Mouse (Mus musculus): ENCODE data around the gene Gm12355.
A peak's percentile ranks its signal among the peaks of the same experiment; 100 is the strongest.

Gm12355 gene

DNA sequence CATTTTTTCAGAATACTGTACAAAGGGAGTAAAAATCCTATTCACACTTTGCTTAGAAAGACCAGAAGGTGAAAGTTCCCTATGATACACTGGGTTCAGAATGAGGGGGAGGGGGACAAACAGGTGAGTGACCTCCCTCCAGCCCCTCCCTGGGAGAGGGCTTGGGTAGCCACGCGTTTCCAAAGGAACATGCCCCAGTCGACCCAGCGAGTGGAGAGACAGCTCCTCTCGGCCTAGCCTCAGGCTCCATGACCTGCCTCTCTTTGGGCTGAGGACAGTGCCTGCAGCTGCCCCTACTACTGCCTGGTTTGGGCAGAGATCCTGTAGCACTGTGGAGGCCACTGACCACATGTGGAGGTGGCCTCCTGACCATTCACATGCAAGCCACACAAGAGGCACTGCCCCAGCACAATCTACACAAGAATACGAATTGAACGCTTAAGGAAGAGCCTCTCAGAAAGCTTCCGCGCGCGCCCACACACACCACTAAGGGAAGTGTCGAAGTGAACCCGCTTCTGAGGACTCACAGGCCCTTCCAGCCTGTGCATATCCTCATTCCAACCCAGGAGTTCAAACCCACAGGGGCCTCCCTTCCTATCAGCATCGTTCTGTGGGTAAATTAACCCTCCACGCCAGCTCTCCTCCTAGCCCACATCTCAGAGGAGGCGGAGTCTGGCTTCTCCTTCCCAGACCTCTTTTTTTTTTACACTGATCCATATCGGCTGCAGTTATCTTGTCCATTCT is 44.0 kb downstream of the Gm12355 start:
- DNase-seq (ENCODE audit: low spot score) = no peak

DNA sequence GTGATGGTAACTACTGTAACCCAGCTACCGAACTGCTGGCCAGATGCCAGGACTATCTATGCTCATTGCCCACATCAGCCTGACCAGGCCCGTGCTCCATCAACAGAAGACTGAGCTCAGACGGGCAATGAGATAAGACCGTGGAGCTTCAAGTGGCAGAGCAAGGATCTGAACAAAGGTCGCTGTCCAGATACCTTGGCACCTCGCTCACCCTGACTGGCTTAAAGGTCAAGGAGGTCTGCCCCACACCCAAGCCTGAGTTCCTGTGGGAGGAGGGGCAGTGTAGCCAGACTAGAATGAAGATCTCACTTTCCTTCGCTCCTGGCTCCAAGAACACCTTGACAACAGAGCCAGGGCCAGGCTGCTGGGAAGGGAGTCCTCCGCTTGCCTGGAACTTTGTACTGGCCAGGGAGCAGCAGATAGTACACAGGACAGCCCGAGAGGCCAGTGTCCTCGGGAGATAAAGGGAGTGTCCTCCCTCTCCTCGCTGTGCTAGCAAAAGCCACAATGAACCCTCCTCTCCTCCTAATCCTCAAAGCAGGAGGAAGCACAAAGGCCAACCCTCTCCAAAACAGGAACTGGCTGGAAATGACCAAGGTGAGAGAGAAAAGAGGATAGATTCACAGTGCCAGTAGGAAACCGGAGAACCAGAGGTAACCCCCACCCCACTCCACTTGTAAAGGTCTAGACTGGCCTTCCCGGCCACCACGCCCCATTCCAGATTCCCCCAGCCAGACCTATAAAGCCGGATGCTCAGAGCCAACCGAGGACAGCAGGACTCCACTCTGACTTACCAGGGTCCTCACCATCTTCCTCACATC is 45.0 kb downstream of the Gm12355 start:
- DNase-seq (ENCODE audit: low spot score) = peak; percentile 41

DNA sequence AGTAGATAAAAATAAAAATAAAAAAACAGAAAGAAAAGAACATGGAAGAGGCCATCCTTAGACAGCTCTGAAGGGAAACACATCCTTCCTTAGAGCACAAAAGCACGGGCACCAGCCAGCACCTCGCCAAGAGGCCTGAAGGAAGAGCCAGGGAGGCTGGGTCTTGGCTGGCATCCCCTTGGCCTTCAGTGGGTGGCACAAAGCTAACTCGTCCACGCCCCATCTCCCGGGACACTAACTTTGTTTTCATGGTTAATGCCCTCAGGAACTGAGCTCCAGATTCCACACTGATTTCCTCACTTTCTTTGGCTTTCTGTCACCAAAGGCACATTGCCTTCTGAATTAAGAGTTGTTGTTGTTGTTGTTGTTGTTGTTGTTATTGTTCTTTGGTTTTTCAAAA is 47.7 kb downstream of the Gm12355 start:
- DNase-seq (ENCODE audit: low spot score) = peak; percentile 90

Data from adipocyte (in vitro differentiated cells).